Mouse (Mus musculus): ENCODE measurements around the gene Amph. TPM values are rescaled to one million over a fixed set of nuclear protein-coding genes. Genes with fewer than 3 reads are reported as not detected.
A peak's percentile ranks its signal among the peaks of the same experiment; 100 is the strongest.

The Amph gene
- total RNA-seq, 2 experiments from 2014 or later, result not detected

DNA sequence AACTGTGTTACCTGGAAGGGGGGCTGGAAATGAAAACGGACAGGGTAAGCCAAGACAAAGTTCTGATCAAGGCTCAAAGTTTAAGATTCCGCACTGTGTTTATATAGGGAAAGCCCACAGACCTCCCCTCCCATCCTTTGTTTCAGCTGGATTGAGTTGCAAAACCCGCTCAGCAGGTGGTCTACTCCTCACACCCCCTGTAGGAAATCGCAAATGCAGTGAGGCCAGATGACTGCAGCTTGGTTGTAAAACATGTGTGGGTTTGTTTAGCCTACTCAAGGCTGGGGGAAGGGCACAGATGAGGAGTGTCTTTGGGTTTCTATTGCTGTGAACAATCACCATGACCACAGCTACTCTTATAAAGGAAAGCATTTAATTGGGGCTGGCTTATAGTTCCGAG is 189.9 kb downstream of the Amph start:
- ATAC-seq (replicated peaks; ENCODE audit: poor library complexity), result no peak

DNA sequence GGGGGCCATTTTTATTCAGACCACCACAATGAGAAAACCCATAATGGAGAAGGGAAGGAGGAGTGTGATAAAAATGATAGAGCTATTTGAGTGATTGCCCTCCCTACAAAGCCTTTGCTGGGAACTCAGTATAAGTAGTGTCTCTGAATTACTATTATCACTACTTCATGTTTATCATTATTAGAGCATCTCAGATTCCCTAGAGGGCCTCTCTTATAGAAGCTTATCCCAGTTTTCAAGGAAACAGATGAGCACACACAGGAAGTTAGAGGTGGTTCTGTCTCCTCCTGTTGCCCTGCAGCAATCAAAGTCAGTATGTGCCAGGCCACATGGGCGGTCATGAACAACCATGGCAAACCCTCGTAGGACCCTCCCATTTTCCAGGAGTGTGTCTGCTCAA is 190.5 kb downstream of the Amph start:
- no peak for ATAC-seq (replicated peaks; ENCODE audit: poor library complexity)

DNA sequence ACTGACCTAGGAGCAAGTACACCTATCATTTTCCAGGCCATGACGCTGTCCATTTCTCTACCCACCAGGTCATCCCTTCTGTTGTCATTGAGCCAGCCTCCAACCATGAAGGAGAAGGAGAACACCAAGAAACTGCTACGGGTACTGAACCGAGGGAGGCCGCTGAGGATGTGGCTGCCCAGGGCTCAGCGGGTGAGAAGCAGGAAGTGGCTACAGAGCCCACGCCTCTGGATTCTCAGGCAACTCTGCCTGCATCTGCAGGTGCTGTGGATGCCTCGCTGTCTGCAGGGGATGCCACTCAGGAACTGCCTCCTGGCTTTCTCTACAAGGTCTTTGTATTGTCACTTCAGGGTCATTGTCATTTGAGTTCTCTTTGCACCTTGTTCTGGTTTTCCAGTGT is 191.1 kb downstream of the Amph start:
- ATAC-seq (replicated peaks; ENCODE audit: poor library complexity), result peak; percentile 57; the same call in 1 of the 2 replicates

DNA sequence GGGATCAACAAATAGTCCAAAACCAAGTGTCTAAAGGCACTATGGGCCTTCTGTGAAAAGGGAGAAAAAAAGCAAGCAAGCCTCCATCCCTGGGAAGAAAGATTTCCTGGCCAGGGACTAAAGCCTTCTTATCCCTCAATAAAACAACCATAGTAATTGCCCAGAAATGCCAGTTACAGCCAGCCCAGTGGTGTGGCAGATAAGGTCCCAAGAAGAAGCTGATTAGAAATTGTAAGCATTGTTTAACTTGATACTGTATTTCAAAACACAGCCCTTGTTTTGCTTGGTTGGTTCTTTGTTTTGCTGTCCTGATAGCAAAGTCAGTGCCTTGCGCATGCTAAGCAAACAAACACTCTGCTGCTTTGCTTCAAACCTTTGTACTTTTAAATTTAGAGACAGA is 191.8 kb downstream of the Amph start:
- peak; percentile 84 for ATAC-seq (replicated peaks; ENCODE audit: poor library complexity)

DNA sequence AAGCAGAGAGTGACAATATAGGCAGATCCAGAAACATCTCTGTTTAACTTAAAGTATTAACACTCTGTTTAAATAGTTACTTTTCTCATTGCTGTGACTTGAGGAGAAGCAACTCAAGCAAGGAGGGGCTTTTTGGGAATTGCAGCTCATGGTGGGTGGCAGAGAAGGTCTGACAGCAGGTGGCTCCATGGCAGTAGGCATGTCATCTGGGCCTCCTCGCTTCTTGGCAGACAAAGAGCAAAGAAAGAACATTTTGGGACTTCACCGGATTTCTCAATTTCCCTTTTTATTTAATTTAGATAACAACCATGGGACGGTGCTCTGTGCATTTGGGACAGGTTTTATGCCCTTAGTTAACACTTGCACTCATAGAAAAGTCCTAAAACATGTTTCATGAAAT is 195.8 kb downstream of the Amph start:
- no peak for ATAC-seq (replicated peaks; ENCODE audit: poor library complexity)

DNA sequence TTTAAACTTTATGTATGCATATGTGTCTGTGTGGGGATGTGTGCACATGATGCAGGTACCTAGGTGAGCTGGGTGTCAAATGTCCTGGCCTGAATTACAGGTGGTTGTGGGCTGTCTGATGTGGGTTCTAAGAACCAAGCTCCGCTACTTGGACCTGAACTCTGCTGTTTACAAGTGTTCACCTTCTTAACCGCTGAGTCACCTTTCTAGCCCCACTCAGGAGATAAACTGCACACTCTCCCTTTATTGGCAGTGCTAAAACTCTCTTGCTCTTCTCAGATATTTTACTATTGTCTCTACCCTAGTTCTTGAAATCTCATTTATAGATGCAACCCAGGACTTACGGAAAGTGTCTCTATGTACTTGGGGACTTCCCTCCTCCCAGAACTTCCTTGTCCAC is 199.5 kb downstream of the Amph start:
- peak; percentile 44 for ATAC-seq (replicated peaks; ENCODE audit: poor library complexity)

DNA sequence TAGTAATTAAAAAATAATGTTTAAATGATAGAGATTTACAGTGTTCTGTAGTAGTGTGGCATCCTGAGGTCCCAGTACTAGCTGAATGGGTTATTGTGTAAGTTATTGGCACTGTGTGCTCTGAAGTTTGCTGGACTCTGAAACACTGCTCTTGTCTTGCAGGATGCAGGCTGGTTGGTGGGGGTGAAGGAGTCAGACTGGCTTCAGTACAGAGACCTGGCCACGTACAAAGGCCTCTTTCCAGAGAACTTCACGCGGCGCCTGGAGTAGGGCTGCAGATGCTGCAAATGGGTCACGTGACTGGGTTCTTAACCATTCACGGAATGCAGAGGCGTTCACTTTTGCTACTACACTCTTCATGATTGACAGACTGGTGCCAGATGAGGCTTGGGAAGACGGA is 201.6 kb downstream of the Amph start:
- ATAC-seq (replicated peaks; ENCODE audit: poor library complexity), result no peak

DNA sequence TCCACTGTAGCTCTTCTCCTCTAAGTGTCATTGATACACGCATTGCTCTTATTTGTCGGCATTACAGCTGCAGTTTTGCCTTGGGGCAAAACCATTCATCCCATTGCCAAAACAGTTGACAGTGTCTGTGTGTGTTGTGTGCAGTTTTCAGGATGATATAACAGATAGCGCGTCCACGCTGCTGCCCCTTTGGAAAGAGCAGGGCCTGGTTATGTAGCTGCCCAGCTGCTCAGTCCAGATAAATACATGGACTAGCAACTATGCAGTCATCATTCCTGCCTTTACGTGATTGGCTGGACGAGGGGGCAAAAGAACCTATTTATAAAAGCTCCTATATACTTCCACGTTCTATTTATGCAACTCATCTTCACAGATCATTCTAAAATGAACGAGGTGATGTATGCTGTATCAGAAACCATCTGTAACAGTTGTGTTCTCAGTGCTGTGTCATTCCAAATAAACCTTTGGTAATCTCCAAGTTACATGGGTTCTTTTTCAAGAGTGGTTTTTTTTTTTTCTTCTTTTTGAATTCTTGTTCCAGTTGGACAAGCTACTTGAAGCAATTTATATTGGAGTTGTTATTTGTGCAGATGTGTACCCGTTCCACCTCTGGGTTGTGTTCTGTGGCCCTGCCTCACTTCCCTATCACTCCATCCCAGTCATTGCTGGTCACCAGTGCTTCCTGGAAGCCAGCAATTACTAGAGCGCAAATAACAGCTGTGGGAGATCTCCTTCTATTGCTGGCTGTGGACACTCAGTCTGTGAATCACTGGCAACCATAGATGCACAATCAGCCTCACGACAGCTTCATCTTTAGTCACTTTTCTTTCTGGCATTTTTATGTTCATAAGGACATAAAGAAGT is 202.7 kb downstream of the Amph start:
- ATAC-seq (replicated peaks; ENCODE audit: poor library complexity), result peak; percentile 50

DNA sequence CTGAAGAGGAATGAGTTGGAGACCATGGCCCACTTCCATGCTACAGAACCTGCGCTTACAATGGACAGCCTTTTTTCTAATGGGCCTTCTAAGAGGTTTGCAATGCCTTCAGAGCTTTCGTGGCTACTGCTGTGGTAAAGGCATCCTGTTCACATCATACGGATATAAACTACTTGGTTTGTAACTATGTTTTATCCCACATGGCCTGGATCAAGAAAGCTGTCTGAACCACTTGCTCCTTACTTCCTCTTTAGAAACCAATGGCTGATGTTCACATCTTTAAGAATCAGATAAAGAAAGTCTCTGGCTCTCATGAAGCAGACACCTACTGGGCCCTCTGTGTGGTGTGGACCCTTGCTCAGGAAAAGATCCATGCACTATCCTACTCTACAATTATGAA is 204.1 kb downstream of the Amph start:
- no peak; the same call in 1 of the 2 replicates for ATAC-seq (replicated peaks; ENCODE audit: poor library complexity)

DNA sequence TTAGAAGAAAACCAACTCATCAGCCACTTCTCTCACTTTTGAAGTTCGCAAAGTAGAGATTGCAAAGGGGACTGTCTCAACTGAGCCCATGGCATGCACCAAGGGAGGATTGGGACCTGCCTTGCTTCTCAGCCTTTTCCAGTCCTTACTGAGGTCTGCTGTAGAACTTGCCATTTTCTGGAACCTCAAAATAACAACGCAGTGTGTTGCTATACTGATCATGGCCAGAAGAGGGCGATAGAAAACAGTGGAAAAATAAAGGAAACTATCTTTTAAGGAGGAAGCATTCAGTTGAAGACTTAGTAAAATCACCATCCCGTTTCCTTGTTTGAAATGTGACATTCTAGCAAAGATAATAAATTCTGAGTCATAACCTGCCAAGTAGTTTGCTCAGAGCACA is 210.5 kb downstream of the Amph start:
- peak; percentile 90 for ATAC-seq (replicated peaks; ENCODE audit: poor library complexity)

DNA sequence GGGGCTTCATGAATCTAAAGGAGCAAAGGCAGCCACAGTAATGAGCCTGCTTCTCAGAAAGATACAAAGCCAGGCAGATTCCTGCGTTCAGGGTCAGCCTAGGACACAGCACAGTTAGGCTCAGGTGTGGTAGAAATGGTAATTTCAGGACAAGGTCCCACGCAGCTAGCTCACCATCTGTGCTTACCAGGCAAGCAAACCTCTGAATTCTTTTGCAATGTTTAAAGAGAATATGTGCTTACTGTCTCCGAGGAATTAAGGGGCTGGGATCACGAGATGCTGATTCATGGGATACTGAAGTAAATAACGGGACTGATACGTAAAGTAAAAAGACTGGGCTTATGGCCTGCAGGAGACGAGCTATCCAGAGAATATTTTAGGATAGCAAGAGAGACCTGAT is 212.6 kb downstream of the Amph start:
- ATAC-seq (replicated peaks; ENCODE audit: poor library complexity), result no peak

DNA sequence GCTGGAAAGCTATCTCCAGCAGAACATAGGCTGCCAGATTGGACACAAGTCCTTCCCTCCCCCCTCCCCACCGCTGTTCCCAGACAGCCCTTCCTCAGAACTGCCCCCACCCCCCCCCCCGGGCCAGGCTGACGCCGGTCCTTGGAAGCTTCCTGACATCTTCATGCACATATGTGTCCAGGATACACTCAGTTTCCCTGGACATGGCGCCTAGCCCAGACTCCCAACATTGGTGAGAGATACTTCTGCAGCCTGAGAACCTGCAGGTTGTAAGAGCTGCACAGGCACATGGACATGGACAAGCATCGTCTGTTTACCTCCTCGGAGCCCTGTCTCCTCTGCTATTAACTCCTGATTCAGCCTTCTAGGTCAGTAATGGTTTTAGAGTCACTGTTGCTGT is 213.1 kb downstream of the Amph start:
- no peak for ATAC-seq (replicated peaks; ENCODE audit: poor library complexity)

DNA sequence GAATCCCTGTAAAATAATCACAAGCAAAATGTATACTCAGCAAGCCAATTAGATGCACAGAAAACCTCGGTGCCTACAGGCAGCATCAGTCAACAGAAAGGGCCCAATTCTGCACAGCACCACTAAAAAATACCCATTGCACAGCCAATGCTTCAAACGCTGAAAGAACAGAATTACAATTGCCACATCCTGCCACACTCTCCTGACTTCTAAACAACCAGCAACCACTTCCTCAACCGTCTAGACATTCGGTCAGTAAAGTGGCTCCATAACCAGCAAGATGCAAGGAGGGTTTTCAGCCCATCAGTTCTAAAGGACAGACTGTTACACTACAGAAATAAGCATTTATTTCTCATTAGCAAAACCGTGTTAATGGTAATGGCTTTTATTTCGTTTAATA is 214.1 kb downstream of the Amph start:
- ATAC-seq (replicated peaks; ENCODE audit: poor library complexity), result peak; percentile 77

DNA sequence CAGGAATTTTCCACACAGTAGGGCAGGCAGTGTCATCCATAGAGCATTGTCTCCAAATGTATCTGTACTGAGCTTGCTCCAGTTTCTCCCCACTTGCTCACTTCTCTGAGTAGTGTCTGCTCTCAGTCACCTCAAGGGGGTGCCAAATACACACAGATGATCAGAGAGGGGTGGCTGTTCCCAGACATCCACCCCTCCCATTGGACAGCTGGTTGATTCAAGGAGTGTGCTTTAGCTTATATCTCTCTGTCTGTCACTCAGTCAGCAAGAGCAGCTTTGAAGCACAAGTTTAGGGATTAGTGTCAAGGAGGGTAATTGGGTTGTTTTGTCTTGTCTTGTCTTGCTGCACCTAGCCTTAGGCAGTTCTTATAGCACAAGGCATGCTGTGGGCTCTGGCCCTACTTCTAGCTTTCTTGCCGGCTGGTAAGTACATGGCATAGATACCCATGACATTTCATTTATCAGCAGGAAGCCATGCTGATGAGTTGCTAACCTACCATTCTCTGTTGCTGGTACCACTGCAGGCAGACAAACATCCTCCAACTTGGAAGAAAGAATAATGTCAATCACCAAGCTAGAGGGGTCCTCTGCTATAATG is 229.8 kb downstream of the Amph start:
- peak; percentile 88 for ATAC-seq (replicated peaks; ENCODE audit: poor library complexity)

DNA sequence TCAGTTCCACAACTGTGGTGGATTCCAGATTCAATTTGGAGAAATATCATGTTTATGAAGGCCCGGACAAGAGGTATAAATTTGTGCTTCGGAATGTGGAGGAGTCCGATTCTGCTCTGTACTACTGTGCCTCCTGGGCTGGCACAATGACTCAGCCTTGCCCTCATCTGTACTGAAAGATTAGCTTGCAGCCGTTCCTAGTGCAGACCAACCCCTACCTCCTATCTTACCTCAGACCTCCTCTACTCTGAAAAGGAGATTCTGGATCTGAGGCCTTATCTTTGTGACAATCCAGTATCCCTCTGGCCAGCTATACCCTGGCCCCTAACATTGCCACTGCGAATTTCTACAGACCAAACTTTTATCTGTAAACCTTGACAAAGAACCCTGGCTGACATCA is 230.3 kb downstream of the Amph start:
- ATAC-seq (replicated peaks; ENCODE audit: poor library complexity), result peak; percentile 72

DNA sequence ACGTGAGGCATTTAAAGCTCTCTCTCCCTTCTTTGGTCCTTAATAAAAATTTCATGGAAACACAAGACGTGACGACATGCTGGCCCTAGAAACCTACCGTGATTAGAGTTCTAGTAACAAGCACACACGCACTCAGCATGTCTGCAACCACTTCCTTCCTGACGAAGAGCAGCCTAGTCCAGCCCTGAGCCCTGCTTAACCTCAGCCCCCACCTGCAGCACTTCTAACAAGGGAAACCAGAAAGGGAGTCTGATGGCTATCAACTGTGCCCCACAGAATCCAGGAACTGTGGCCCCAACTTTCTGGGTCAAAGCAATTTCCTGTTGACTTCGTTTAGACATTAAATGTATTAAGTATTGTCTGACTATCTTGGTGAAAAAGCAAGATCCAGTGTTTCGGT is 234.3 kb downstream of the Amph start:
- ATAC-seq (replicated peaks; ENCODE audit: poor library complexity), result peak; percentile 59

DNA sequence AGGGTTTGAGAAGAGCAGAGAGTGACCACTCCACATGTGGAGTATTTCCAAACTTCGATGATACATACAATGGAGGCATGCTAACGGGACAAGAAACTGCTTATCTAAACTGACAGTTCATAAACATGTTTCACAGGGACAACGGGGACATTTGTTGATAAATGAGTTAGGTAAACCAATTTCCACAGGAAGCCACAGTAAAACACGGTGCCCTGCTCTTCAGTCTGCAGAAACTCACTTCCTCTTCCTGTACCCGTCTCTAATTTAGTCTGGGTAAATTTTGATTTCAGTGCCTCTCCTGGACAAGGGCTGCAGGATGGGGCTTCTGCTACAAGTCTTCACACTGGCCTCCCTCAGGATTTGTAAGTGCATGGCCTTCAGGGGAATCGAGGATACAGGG is 242.0 kb downstream of the Amph start:
- peak; percentile 64 for ATAC-seq (replicated peaks; ENCODE audit: poor library complexity)

DNA sequence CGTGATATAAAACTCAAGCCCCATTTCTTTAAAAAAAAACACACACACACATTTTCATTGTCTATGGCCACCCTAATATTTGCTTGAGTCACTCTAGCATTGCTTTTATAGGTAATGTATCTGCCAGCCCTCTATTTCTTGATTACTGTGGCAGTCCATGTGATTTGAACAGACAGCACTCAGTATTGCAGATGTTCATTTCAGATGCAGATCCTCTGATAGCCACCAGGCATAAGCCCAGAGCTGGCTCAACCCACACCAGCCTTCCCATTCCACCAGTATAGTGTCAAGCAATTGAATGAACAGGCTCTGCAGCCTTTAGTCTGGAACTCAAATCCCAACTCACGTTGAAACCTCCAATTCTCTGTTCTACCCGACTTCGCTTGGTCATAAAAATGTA is 246.8 kb downstream of the Amph start:
- ATAC-seq (replicated peaks; ENCODE audit: poor library complexity), result peak; percentile 45

DNA sequence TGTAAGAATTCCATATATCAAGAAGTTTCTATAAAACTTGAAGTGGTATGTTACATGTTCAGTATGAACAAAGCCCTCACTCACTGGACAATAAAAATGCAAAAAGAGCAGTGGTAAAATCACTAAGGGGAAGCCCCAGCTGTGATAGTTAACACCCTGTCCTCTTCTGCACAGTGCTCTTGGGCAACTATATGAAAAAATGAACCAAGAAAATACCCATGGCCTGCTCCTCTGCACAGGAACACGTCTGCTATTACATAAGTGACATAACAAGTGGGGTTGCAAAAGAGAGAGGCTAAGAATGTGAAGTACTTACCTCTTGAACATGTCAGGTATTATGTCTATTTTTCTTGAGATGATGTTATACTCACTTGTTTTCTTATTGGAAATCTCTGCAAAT is 247.5 kb downstream of the Amph start:
- peak; percentile 97 for ATAC-seq (replicated peaks; ENCODE audit: poor library complexity)

Data from megakaryocyte progenitor cell, adult 5-6 weeks (primary cell).